Mouse (Mus musculus): ENCODE results near the gene Olfr65. TPM values are rescaled to one million over a fixed set of nuclear protein-coding genes. Genes with fewer than 3 reads are reported as not detected.
A peak's percentile ranks its signal among the peaks of the same experiment; 100 is the strongest.

Gene Olfr65
- total RNA-seq (2021), result not detected in 2 replicates
- long read RNA-seq, result 0 reads

- DNase-seq, result no peak
Measured at GRCm38 (mm10) chr7:103903187-103903586, at the start of gene Olfr65. Gene Olfr65, plus strand, starts transcription at chr7:103903487.

GRCm38 (mm10) chr7:103854669-103855068 is 48.6 kb upstream of the Olfr65 start:
- DNase-seq, result no peak

- DNase-seq, result no peak
Measured at GRCm38 (mm10) chr7:103859076-103859475, 44.2 kb upstream of the Olfr65 start.

GRCm38 (mm10) chr7:103860855-103861254 is 42.4 kb upstream of the Olfr65 start:
- DNase-seq, result peak; percentile 54

- no peak for DNase-seq
Measured at GRCm38 (mm10) chr7:103861531-103861930, 41.8 kb upstream of the Olfr65 start.

GRCm38 (mm10) chr7:103865716-103866115 is 37.6 kb upstream of the Olfr65 start:
- no peak for DNase-seq

GRCm38 (mm10) chr7:103870667-103871066 is 32.6 kb upstream of the Olfr65 start:
- DNase-seq, result no peak

GRCm38 (mm10) chr7:103873064-103873463 is 30.2 kb upstream of the Olfr65 start:
- no peak for DNase-seq

GRCm38 (mm10) chr7:103874451-103874850 is 28.8 kb upstream of the Olfr65 start:
- no peak for DNase-seq

- no peak for DNase-seq
Measured at GRCm38 (mm10) chr7:103877093-103877492, 26.2 kb upstream of the Olfr65 start.

GRCm38 (mm10) chr7:103886152-103886551 is 17.1 kb upstream of the Olfr65 start, which contains the start of gene Olfr66:
Gene Olfr66, minus strand, starts transcription at chr7:103886252.
- DNase-seq, result no peak

- DNase-seq, result no peak
Measured at GRCm38 (mm10) chr7:103894385-103894784, 8.9 kb upstream of the Olfr65 start, which contains the start of gene Olfr64. Gene Olfr64, minus strand, starts transcription at chr7:103894485.

GRCm38 (mm10) chr7:103910047-103910446 is 6.8 kb downstream of the Olfr65 start:
- no peak for DNase-seq

- DNase-seq, result no peak
Measured at GRCm38 (mm10) chr7:103912969-103913511, 9.8 kb downstream of the Olfr65 start.

- no peak for DNase-seq
Measured at GRCm38 (mm10) chr7:103915338-103915737, 12.1 kb downstream of the Olfr65 start.

- DNase-seq, result no peak
Measured at GRCm38 (mm10) chr7:103928525-103928924, 25.2 kb downstream of the Olfr65 start, which contains the start of gene Olfr631. Gene Olfr631, plus strand, starts transcription at chr7:103928825.

- no peak for DNase-seq
Measured at GRCm38 (mm10) chr7:103934264-103934663, 31.0 kb downstream of the Olfr65 start, which contains the start of gene Olfr632. Gene Olfr632, plus strand, starts transcription at chr7:103934347.

GRCm38 (mm10) chr7:103942730-103943129 is 39.4 kb downstream of the Olfr65 start:
- DNase-seq, result peak; percentile 11

GRCm38 (mm10) chr7:103944137-103944536 is 40.9 kb downstream of the Olfr65 start, which contains the start of gene Olfr633:
Gene Olfr633, plus strand, starts transcription at chr7:103944437.
- no peak for DNase-seq

Other genes starting within 250 kb of the Olfr65 start
- gene Olfr623, start 239.8 kb upstream of the Olfr65 start, total RNA-seq (2021), result not detected in 2 replicates
- gene Olfr624, start 232.3 kb upstream of the Olfr65 start, total RNA-seq (2021), result 0.06 TPM in 1 of 2 replicates, not detected in the other
- gene Olfr625-ps1, start 220.8 kb upstream of the Olfr65 start, total RNA-seq (2021), result not detected in 2 replicates
- not detected in 2 replicates for gene Olfr243, start 188.8 kb upstream of the Olfr65 start, total RNA-seq (2021)
- gene Olfr628, start 173.1 kb upstream of the Olfr65 start, total RNA-seq (2021), result not detected in 2 replicates
- not detected in 2 replicates for gene Olfr629, start 158.5 kb upstream of the Olfr65 start, total RNA-seq (2021)
- not detected in 2 replicates for gene Olfr630, start 146.2 kb upstream of the Olfr65 start, total RNA-seq (2021)
- gene Olfr69, start 131.9 kb upstream of the Olfr65 start, total RNA-seq (2021), result not detected in 2 replicates
- gene Olfr68, start 123.8 kb upstream of the Olfr65 start, total RNA-seq (2021), result not detected in 2 replicates
- not detected in 2 replicates for gene Olfr67, start 111.7 kb upstream of the Olfr65 start, total RNA-seq (2021)
- 217 and 281 TPM in 2 replicates for gene Hbb-bt, start 89.5 kb upstream of the Olfr65 start, total RNA-seq (2021)
- gene Hbb-bs, start 75.4 kb upstream of the Olfr65 start, total RNA-seq (2021), result 2,100 and 2,179 TPM in 2 replicates
- gene Hbb-bh2, start 63.0 kb upstream of the Olfr65 start, total RNA-seq (2021), result not detected in 2 replicates
- not detected in 2 replicates for gene Hbb-bh1, start 60.3 kb upstream of the Olfr65 start, total RNA-seq (2021)
- gene Hbb-y, start 50.3 kb upstream of the Olfr65 start, total RNA-seq (2021), result not detected in 2 replicates
- not detected in 2 replicates for gene Olfr66, start 17.2 kb upstream of the Olfr65 start, total RNA-seq (2021)
- gene Olfr64, start 9.0 kb upstream of the Olfr65 start, total RNA-seq (2021), result not detected in 2 replicates
- gene Olfr631, start 25.3 kb downstream of the Olfr65 start, total RNA-seq (2021), result not detected in 2 replicates
- gene Olfr632, start 30.9 kb downstream of the Olfr65 start, total RNA-seq (2021), result not detected in 2 replicates
- not detected in 2 replicates for gene Olfr633, start 41.0 kb downstream of the Olfr65 start, total RNA-seq (2021)
- 0.06 TPM in 1 of 2 replicates, not detected in the other for gene Olfr635, start 67.7 kb downstream of the Olfr65 start, total RNA-seq (2021)
- not detected in 2 replicates for gene Olfr638, start 95.3 kb downstream of the Olfr65 start, total RNA-seq (2021)
- 0.06 TPM in 1 of 2 replicates, not detected in the other for gene Olfr639, start 113.8 kb downstream of the Olfr65 start, total RNA-seq (2021)
- gene Olfr640, start 122.1 kb downstream of the Olfr65 start, total RNA-seq (2021), result not detected in 2 replicates
- not detected in 2 replicates for gene Olfr641, start 132.0 kb downstream of the Olfr65 start, total RNA-seq (2021)
- gene Olfr642, start 149.2 kb downstream of the Olfr65 start, total RNA-seq (2021), result not detected in 2 replicates
- not detected in 2 replicates for gene 4930516K23Rik, start 158.0 kb downstream of the Olfr65 start, total RNA-seq (2021)
- not detected in 2 replicates for gene Olfr644, start 168.4 kb downstream of the Olfr65 start, total RNA-seq (2021)
- not detected in 2 replicates for gene Olfr645, start 182.0 kb downstream of the Olfr65 start, total RNA-seq (2021)
- not detected in 2 replicates for gene Olfr646, start 201.4 kb downstream of the Olfr65 start, total RNA-seq (2021)
- not detected in 2 replicates for gene Ubqln5, start 226.3 kb downstream of the Olfr65 start, total RNA-seq (2021)
- gene Olfr643, start 233.9 kb downstream of the Olfr65 start, total RNA-seq (2021), result not detected in 2 replicates
- gene Ubqln3, start 239.8 kb downstream of the Olfr65 start, total RNA-seq (2021), result not detected in 2 replicates
- not detected in 2 replicates for gene Ubqlnl, start 247.1 kb downstream of the Olfr65 start, total RNA-seq (2021)

Data from adrenal gland, postnatal 25 days (tissue).